Mouse (Mus musculus): ENCODE measurements around the gene Hoxa10. TPM values are rescaled to one million over a fixed set of nuclear protein-coding genes. Genes with fewer than 3 reads are reported as not detected.

Hoxa10 gene
- polyA plus RNA-seq, 2 experiments: 111 to 117 TPM

- TF ChIP-seq POLR2A (IDR thresholded peaks at IDR 0.05; ENCODE audit: borderline replicate concordance, extremely low read depth, insufficient read depth, insufficient read length): no peak; the same call in 1 of the 2 replicates
- peak overlapping the region; percentile 76 for H3K4me3 ChIP-seq (replicated peaks; ENCODE audit: low read length)
- DNase-seq (ENCODE audit: low spot score) (no peak), ATAC-seq (ENCODE audit: low FRiP score, low read depth) (no peak)
- 0 out of 2 replicates have a peak, but pooled peaks cover 2% of the 10 kb centered on the region for H3K4me1 ChIP-seq (ENCODE audit: control insufficient read depth, insufficient read depth, low read length)
- no peaks in the 10 kb centered on the region for H3K9me3 ChIP-seq (ENCODE audit: control insufficient read depth, low read length)
- H3K4me2 ChIP-seq (replicated peaks; ENCODE audit: low read depth, low read length, severe bottlenecking): peak overlapping the region; percentile 96
- 1% methylated on average over 24 of the region's 25 CpGs for WGBS
- peaks cover 12% of the 10 kb centered on the region; the same call in 1 of the 2 replicates for H3K27me3 ChIP-seq (ENCODE audit: control insufficient read depth, insufficient read depth, low read length)
- H3K27ac ChIP-seq (replicated peaks; ENCODE audit: low read depth, low read length): peak overlapping the region; percentile 95
- peaks cover 10% of the 10 kb centered on the region; the same call in 1 of the 2 replicates for H3K36me3 ChIP-seq (ENCODE audit: control insufficient read depth, insufficient read depth, low read length)
- peak overlapping the region; percentile 99 for H3K9ac ChIP-seq (ENCODE audit: low read depth, low read length, severe bottlenecking)
These were observed 18.6 kb upstream of the Hoxa10 start for GRCm38 (mm10) chr6:52259081-52259790.

- peak overlapping the region; percentile 96 for H3K4me2 ChIP-seq (replicated peaks; ENCODE audit: low read depth, low read length, severe bottlenecking)
These were observed 16.3 kb upstream of the Hoxa10 start for GRCm38 (mm10) chr6:52256956-52257355.

GRCm38 (mm10) chr6:52253511-52254500 lies 13.2 kb upstream of the Hoxa10 start:
- DNase-seq (ENCODE audit: low spot score) (no peak), ATAC-seq (ENCODE audit: low FRiP score, low read depth) (peak; percentile 8; the same call in 1 of the 2 replicates)
- peak overlapping the region; percentile 96 for H3K4me2 ChIP-seq (replicated peaks; ENCODE audit: low read depth, low read length, severe bottlenecking)
- peaks cover 4% of the 10 kb centered on the region; the same call in 1 of the 2 replicates for H3K27me3 ChIP-seq (ENCODE audit: control insufficient read depth, insufficient read depth, low read length)
- peak overlapping the region; percentile 76 for H3K4me3 ChIP-seq (replicated peaks; ENCODE audit: low read length)
- H3K27ac ChIP-seq (replicated peaks; ENCODE audit: low read depth, low read length): peak overlapping the region; percentile 96
- H3K9me3 ChIP-seq (ENCODE audit: control insufficient read depth, low read length): no peaks in the 10 kb centered on the region
- 1% methylated on average over 59 of the region's 59 CpGs for WGBS
- H3K4me1 ChIP-seq (ENCODE audit: control insufficient read depth, insufficient read depth, low read length): peaks cover 24% of the 10 kb centered on the region
- peaks cover 46% of the 10 kb centered on the region for H3K36me3 ChIP-seq (ENCODE audit: control insufficient read depth, insufficient read depth, low read length)
- 0 out of 2 replicates have a peak, but pooled peaks have one; percentile 11 for TF ChIP-seq POLR2A (IDR thresholded peaks at IDR 0.05; ENCODE audit: borderline replicate concordance, extremely low read depth, insufficient read depth, insufficient read length)
- H3K9ac ChIP-seq (ENCODE audit: low read depth, low read length, severe bottlenecking): peak overlapping the region; percentile 92

More at GRCm38 (mm10) chr6:52256956-52257355, 16.3 kb upstream of the Hoxa10 start:
- H3K9me3 ChIP-seq (ENCODE audit: control insufficient read depth, low read length): no peaks in the 10 kb centered on the region
- H3K36me3 ChIP-seq (ENCODE audit: control insufficient read depth, insufficient read depth, low read length): peaks cover 26% of the 10 kb centered on the region; the same call in 1 of the 2 replicates
- H3K4me3 ChIP-seq (replicated peaks; ENCODE audit: low read length): peak overlapping the region; percentile 76
- whole genome bisulfite sequencing: under 1% methylated on average over 6 of the region's 6 CpGs
- 0 out of 2 replicates have a peak overlapping the region, but pooled peaks have one; percentile 1 for H3K27ac ChIP-seq (replicated peaks; ENCODE audit: low read depth, low read length)
- no peak for ATAC-seq (ENCODE audit: low FRiP score, low read depth)
- TF ChIP-seq POLR2A (IDR thresholded peaks at IDR 0.05; ENCODE audit: borderline replicate concordance, extremely low read depth, insufficient read depth, insufficient read length): no peak
- H3K9ac ChIP-seq (ENCODE audit: low read depth, low read length, severe bottlenecking): peak overlapping the region; percentile 99
- H3K4me1 ChIP-seq (ENCODE audit: control insufficient read depth, insufficient read depth, low read length): 0 out of 2 replicates have a peak, but pooled peaks cover 3% of the 10 kb centered on the region
- DNase-seq (ENCODE audit: low spot score): peak; percentile 90
- H3K27me3 ChIP-seq (ENCODE audit: control insufficient read depth, insufficient read depth, low read length): peaks cover 7% of the 10 kb centered on the region; the same call in 1 of the 2 replicates

- 1% methylated on average over 35 of the region's 35 CpGs for WGBS
- H3K9me3 ChIP-seq (ENCODE audit: control insufficient read depth, low read length): no peaks in the 10 kb centered on the region
- peaks cover 45% of the 10 kb centered on the region for H3K36me3 ChIP-seq (ENCODE audit: control insufficient read depth, insufficient read depth, low read length)
- H3K4me1 ChIP-seq (ENCODE audit: control insufficient read depth, insufficient read depth, low read length): peaks cover 24% of the 10 kb centered on the region
- no peak for DNase-seq (ENCODE audit: low spot score)
- H3K4me2 ChIP-seq (replicated peaks; ENCODE audit: low read depth, low read length, severe bottlenecking): peak overlapping the region; percentile 96
- H3K27me3 ChIP-seq (ENCODE audit: control insufficient read depth, insufficient read depth, low read length): peaks cover 4% of the 10 kb centered on the region; the same call in 1 of the 2 replicates
- H3K9ac ChIP-seq (ENCODE audit: low read depth, low read length, severe bottlenecking): peak overlapping the region; percentile 92
- peak; percentile 4; the same call in 1 of the 2 replicates for ATAC-seq (ENCODE audit: low FRiP score, low read depth)
- peak overlapping the region; percentile 96 for H3K27ac ChIP-seq (replicated peaks; ENCODE audit: low read depth, low read length)
- peak overlapping the region; percentile 76 for H3K4me3 ChIP-seq (replicated peaks; ENCODE audit: low read length)
- TF ChIP-seq POLR2A (IDR thresholded peaks at IDR 0.05; ENCODE audit: borderline replicate concordance, extremely low read depth, insufficient read depth, insufficient read length): peak; percentile 12; the same call in 1 of the 2 replicates
These were observed 12.2 kb upstream of the Hoxa10 start for GRCm38 (mm10) chr6:52252775-52253376.

Measured in limb, embryonic 14.5 days (tissue).